Mouse (Mus musculus) inflammation-experienced regulatory T-cells, adult 6 months (primary cell): ENCODE data around the gene Tank. TPM values are rescaled to one million over a fixed set of nuclear protein-coding genes. Genes with fewer than 3 reads are reported as not detected.

ENCODE experiments used
- ATAC-seq: one replicate; pipeline ENCODE4 v1.8.0; 2017
- polyA plus RNA-seq, 3 experiments: library from polyadenylated mRNA; unstranded; fragments of 100-300 nt; shearing (Covaris generic); gene quantifications; one replicate each; pipeline ENCODE4 v1.2.1; 2017

The Tank gene
- 100 to 1,000 TPM; 245 to 330 (median 251) TPM for polyA plus RNA-seq

DNA sequence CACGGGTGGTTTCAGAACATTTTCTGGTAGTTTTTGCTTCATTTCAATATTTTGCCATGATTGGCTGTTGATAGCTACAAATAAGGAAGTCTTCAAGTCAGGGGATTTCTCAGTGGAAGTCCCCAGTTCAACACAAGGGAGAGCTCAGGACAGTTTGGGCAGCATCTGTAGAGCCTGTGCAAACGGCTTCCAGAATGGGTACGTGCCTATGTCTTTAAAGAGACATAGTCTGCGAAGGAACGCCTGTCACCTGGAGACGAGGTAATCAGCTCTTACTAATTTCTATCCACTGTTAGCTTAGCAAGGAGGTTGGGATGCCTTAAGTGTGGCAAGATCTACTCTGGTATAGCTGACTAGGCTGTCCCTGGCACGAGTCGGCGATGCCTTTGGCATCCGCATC is at the start of gene Tank:
Tank (plus strand) TSS at position 153 of the 400 bp plus-strand sequence.
- ATAC-seq = peak; percentile 85

DNA sequence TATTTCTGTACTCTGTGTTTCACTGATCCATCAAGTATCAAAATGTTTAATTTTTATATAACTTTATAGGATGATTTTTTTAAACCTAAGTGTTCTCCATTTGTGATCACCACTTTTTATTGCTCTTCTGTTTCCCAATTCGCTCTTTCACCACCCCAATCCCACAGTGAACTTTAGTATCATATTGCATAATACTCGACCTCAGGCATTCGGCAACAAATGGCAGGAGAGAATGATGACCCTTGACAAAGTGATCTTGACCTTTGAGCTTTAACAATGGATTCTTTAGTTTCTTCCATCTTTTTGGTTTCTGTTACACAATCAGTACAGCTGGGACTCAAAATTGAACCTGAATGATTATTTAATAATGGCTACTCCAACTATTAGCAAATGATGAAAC is 46.1 kb upstream of the Tank start:
- ATAC-seq = no peak

DNA sequence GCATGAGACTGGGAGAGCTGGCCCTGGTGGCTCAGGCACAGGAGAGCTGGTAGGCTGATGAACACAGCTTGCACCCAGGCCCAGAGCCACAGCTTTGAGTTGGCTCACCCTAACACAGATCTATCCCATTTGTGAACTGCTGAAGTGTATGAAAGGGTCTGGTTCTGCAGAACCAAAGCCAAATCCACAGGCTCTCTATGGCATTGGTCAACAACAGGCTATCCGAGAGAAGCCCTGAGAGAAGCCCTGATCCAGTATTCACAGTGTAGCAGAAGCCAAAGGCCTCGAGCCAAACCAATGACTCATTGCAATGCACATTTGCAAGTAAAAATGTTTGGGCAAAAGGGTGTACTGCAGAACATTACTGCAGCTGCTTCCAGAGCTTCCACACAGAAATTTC is 45.3 kb upstream of the Tank start:
- no peak for ATAC-seq

DNA sequence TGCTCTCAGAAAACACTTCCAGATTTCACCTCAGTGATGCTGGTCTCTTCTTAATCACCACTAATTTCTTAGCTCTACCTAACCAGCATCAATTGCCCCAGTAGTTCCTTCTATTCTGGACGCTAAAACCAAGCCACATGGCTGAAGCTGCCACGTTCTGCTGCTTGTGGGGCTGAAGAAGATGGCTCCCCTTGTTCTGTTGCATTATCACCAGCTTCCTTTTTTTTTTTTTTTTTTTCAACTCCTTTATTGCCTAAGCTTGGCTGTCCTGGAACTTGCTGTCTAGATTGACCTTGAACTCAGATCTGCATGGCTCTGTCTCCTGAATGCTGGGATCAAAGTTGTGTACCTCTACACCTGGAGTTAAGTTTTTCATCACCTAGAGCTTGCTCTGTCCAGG is 41.5 kb upstream of the Tank start:
- no peak for ATAC-seq

DNA sequence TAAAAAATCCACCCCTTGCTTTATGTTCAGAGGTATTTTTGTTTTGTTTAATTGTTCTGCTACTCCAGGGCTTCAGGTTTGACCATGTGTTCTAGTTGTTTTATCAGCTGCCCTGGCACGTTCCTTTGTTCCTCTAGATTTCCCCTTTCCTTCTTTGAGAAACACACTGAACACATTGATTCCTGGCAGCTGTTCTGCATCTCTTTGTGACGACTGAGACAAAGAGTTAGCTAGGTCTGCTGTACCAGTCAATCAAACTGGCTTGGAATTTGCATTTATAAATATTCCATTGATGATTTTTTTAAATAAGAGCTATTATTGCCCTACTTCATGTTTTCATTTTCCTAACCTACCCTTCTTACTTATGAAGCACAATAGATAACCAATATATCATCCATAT is 39.0 kb upstream of the Tank start:
- no peak for ATAC-seq

DNA sequence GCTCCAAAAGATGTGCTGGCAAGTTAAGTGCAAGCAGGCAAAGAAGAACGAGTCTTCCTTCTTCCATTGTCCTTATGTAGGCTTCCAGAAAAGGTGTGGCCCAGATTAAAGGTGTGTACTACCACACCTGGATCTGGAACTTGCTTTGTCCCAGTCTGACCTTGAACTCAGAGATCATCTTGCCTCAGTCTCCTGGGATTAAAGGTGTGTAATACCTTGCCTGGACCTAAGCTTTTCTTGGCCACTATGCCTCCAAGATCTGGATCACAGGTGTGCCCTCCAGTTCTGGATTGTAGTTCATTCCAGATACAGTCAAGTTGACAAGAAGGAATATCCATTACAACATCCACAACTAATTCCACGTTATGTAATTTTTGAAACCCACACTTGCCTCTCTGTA is 36.0 kb upstream of the Tank start:
- ATAC-seq = no peak

DNA sequence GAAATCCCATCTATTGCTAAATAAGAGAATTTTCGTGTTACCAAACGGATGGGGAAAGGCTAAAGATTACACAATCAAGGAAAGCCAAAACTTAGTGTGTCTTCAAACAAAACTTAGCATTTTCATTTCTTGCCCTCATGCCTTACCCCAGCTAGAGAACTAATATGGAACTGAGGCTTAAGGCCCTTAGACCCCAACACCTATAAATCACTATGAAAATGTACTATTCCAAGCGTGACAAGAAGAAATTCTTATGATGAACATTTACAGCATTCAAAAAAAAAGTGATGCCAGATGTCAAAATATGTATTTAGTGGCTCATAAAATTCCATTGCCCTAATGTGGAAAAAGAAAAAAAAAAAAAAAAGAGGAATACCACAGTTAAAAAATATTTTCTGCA is 32.7 kb upstream of the Tank start:
- ATAC-seq = no peak

DNA sequence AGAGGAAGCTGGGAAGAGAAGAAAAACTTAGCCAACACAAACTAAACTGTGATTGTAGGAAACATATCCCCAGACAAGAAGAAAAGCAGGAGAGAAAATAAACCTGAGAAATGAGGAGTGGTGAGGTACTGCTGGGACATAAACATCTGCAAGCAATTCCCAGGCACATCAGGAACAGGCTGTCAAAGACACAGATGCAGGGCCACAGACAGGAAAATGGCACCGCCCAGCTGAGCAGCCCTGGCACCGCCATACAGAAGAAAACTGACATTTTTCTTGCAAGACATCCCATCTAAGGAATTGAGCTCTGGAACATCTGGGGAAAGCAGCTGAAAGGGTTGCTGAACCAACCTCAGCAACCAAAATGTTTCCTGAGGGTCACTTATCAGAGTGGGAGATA is 30.4 kb upstream of the Tank start:
- no peak for ATAC-seq

DNA sequence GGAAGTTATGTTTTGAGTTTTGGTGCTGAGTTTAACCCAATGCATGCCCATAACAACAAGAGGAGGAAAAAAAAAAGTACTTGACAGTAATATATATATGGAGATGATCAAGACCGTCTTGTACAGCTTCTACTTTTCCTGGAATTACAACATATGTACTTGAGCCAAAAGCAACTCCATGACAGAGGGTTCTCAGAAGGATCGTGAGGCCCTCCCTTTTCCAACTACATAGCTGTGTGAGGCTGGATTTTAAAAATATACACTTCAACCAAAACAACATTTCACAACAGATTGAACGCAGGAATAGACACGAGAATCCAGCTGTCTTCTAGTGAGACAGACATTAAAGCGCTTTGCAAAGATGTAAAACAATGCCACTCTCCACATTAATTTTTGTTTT is 26.7 kb upstream of the Tank start:
- ATAC-seq = no peak

DNA sequence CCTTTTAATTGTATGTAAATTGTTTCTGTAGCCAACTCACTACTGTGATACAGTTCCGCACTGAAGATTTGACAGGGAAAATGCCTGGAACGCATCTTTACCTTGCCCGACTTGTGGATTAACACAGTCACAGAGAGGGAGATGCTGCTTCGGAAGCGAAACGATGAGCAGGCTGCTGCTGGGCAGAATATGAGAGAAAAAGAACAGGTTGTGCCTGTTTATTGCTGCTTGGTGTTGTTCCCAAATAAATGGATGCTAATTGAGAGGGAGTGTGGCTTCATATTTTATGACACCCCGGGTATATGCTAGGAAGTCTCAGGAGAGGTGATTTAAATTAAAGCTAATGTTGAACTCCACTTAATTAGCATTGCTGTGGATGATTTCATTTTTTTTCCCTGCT is 23.0 kb upstream of the Tank start:
- ATAC-seq = no peak

DNA sequence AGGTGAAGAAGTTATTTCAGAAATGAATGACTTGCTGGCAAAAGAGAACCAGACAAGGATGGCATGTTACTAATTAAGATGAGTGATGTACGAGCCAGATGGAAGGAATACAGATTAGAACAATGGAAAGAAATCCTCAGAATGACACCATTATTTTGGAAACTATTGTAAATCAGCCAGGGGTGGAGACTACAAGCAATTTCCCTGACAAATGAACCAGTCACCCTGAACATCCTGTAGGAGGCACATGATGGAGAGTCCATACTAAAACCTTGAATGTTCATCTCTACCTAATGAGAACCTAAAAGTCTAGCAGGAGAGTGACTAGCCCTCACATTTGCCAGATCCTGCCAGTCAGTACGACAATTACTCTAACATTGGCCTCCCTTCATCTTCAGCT is 22.6 kb upstream of the Tank start:
- no peak for ATAC-seq

DNA sequence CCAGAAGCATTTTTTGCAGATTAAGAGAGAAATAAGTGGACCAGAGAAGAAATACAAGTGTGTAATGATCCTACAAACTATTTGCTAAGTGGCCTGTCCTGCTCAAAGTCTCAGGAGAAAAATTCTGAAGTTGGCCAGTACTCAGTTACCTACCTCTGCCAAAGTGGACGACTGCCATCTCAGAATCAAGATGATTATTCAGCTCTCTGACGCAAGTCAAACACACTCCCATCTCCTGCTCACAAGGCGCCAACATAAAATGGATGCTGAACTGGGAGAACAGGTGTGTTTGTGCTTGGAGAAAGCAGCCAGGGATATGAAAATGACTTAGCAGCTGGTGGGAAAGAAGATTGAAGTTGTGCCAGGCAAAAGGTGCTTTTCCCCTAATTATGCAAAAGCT is 21.7 kb upstream of the Tank start:
- ATAC-seq = no peak

DNA sequence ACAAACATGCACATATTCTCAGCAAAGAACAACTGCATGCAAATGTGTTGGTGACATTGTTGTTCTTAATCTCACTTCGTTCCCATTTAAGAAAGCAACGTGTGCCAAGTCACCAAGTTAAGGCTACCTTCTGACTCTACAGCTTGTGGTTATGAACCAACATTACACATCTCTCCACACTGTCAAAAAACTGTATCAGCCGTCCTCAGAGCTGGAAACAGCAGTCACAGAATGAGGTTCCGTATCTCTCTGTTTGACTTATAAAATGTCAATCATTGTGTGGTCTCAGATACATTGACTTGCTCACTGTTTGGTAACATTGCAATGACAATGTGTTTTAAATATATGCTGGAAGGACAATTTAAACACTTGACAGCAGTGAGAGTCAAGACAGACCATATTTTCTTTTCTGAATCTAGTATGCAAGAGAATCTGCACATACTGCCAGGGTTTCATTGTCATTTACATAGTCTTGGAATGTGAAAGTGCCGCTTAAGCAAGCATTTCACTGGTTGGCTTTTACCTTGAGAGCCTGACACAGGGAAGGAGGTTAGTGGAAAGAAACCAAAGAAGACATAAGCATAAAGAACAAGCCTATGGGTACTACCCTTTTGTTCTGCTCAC is 20.4 kb upstream of the Tank start:
- no peak for ATAC-seq

DNA sequence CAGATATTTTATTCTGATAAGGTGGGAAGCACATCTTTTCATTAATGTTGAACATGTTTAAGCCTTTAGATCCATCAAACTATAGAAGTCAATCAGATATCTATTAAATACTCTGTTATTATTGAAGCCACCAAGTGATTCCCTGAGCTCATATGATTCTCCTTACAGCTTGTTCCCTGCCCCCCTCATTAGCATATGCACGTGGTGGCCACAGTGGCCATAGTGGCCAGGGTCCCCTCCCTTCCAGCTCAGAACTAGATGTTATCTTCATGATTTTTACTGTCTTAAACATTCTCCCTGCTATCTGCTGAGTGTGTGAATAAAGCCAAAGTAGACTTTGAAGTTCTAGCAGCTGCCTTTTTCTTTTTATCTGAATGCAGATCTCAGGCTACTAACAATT is 17.3 kb upstream of the Tank start:
- ATAC-seq = no peak

DNA sequence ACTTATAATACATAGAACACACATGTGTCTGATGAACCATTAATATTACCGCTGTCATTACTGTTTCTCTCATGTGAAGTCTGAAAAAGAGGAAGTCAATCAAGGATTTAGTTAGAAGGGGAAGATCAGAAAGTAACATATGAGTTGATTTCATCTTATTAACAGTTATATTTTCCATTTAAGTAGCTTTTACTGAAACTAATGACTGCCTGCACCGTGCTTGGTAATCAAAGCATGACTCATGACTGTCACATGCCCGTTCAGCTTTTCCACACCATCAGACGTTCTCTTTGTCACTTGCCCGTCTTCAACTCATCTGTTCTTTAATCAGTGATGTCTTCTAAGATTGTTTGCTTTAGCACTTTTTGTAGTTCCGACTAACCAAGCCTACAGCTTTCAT is 15.2 kb upstream of the Tank start:
- ATAC-seq = peak; percentile 87

DNA sequence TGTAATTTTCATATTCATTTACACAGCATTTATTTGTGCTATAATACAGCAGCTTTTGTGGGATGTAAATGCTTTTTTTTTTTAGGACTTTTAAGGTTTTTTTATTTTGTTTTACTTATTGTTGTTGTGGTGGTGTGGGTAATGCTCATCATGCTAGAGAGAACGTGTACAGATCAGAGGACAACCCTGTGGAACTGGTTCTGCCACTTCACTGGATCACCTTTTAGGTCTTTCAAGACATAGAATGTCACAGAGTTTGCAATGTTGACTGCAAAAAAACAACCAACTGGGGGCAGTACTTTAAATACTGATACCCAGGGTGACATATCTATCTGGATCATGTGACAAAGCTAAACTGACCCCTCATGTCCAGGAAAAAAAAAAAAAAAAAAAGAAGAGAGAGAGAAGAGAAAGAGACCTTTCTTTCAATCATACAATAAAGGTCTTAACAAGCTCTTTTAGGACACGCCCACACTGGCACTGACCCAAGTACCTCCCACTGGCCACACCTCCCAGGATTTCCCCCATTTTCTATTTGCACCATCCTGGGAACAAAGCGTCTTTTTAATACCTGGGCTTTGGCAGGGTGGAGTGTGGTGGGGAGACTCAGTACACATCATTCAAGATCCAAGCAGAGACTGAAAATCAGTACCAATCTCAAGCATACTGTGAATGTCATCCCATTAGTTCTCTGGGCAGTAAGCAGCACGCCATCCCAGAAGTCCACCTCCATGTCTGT is 11.2 kb upstream of the Tank start:
- ATAC-seq = no peak

DNA sequence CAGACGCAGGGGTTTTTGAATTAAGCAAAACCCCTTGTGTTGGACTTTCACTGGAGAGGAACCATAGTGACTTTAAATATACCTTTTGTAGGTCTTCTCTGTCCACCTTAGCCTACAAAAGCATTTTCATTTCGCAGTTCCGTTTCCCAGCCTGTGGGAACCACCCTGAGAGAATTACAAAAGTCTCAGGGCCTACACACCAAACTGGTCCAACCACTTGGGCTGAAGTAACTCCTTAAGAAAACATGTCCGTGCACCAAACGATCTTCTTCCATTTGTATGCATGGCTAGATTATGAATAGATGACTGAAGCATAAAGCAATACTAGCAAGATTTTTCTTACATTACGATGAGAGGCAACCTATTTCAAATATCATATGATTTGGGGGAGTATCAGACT is 9.2 kb upstream of the Tank start:
- ATAC-seq = no peak

DNA sequence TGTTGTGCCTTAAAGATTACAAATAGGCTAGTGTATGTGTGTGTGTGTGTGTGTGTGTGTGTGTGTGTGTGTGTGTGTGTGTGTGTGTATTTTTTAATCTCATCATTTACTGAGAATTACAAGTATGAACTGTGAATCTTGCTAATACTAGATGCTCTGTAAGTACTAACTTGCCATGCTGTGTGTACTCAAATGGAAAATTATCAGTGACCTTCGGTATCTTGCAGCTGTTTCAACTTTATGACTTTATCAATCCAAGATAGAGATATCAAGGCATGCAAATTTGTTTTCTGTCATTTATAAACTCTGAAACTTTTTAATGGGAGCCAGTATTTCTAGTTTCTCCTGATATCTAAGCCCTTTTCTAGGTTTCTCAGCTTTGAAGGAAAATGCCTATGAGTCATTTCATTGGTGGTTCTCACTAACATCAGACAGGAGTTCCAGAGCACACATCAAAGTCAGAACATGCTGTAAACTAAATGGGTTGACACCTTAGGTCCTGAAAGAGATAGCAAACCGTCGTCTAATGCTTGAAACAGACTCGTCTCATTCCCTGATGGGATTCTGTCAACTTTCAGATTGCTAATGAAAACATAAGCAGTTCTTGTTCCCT is 6.9 kb upstream of the Tank start:
- peak; percentile 62 for ATAC-seq

DNA sequence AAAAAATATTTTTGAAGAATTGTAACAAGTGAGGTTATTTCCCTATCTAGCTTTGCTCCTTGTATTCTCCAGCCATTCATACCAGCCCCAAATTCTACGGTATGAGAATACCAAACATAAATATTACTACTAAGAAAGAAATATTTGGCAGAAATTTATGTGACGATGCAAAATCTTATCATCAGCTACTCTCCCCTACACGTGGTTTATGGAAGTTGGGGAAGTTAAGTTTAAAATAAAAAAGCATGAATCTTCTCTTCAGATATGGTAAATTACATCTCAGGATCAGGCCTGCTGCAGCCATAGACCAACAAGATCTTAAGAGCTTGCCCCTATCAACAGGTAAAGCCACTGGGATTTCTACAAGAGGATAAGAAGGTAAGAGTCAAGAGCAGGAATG is 1.9 kb upstream of the Tank start:
- no peak for ATAC-seq

DNA sequence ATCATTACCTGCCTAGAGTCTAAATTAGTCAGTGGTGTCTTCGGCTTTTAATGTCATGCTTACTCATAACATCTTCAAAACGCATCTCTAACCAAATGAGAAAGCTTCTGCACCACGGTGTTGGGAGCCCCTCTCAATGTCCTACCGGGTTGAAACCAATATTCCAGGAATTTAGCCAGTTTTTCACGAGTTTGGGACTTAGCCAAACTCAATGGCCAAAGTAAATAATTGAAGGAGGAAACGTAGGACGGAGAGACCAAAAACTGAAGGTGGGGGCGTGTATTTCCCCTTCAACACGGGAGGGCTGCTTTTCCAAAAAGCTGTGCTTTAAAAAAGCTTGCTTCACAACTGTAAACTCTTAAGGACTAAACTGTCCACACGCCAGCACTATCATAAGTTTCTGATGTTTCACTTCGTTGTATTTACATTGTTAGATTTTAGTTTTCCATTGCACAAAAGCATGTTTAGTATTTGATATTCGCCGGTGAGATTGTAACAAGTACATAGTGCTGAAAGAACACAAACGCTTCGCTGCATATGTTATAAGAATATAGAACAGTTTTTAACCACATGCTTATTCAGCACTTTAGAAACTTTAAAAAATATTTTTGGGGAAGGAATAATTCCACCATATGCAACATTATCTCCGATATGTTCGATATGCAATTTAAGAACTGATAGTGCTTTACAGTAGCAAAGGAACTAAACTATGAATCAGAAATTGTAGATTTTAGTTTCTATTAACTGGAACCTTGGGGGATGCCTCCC is 1.3 kb upstream of the Tank start:
- ATAC-seq = no peak

DNA sequence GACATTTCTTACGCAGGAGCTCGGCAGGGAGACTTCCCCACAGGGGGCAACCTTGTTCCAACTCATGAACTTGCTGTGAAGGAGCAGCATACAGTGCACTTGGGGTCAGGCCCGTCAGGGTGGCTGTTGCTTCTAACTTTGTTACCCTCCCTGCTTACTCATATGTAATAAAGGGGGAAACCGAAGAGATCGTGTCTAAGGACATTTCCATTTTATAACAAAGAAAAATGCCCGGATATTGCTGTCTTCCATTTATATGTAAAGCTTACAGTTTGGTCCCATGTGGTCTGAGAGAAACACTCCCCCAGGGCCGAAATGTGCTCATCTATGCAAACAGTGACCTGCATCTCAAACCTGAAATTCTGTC is 706 bp upstream of the Tank start:
- ATAC-seq = no peak

DNA sequence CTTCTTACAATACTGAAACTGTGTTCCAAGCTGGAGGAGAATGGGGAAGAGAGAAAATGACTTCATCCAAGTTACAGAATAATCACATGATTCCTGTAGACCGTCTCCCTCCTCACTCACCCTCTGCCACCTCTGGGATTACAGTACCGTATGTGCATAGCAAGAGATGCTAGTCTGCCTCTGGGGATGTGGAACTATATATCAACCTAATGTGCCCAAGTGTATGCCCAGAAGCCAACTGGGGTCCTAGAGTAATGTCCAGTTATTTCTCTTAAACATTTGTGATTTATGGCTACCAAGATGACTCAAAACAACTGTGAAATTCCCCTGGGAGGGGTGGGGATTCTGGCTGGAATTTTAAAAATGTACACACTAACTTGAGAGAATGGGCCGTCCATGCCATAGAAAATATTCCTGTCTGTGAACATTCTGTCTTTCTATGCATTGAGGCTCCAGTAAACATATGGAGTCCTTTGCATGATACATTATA is 1.2 kb downstream of the Tank start:
- no peak for ATAC-seq

DNA sequence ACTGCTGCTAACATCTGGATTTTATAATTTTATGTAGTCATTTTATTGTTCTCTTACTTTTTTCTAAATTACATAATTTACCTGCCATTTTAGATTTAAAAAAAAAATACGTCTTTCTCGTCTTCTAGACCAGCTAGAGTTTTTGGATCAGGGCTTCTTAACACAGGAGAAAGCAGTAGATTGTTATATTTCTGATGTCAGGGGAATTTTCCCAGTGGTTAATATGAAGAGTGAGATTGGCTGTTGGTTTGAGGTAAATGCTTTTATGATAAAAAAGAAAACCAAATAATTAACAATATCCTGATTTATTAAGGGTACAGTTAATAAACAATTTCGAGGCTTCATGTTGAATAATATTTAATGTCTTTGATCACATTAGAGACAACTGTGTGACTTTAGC is 1.7 kb downstream of the Tank start:
- no peak for ATAC-seq
